ENCODE assay signal across 7 mouse cellular contexts in genomic region chr19:34662067-34662507, GRCm38 (mm10). TPM values are rescaled to one million over a fixed set of nuclear protein-coding genes. Genes with fewer than 3 reads are reported as not detected.
DNase-seq lines count a peak whose midpoint lies in the region; ATAC-seq lines count a peak whose summit lies in the region.

No protein-coding gene starts in this region.

- 18% methylated on average over 13 of the region's 13 CpGs for WGBS in hindbrain, embryonic 11.5 days

- peak overlapping the region; percentile 16; the same call in 1 of the 2 replicates for H3K4me3 ChIP-seq in hindbrain, embryonic 11.5 days (ENCODE audit: low read depth, low read length)

- H3K9ac ChIP-seq in hindbrain, embryonic 11.5 days (ENCODE audit: low read depth, low read length): no peak overlapping the region

- H3K27ac ChIP-seq in hindbrain, embryonic 11.5 days (ENCODE audit: low read depth, low read length): no peak overlapping the region

- peak; percentile 91 for ATAC-seq in hindbrain, embryonic 11.5 days (ENCODE audit: low FRiP score)

- H3K4me2 ChIP-seq in hindbrain, embryonic 11.5 days (replicated peaks; ENCODE audit: low read depth, low read length): peak overlapping the region; percentile 44

- no peaks in the 10 kb centered on the region for H3K9me3 ChIP-seq in hindbrain, embryonic 11.5 days (ENCODE audit: control insufficient read depth, low read length)

- H3K4me1 ChIP-seq in hindbrain, embryonic 11.5 days (replicated peaks; ENCODE audit: control insufficient read depth, insufficient read depth, low read length): no peaks in the 10 kb centered on the region

- peak; percentile 91 for DNase-seq in ZHBTc4 (ENCODE audit: low read depth, low spot score)
- DNase-seq in cerebellum, postnatal 10 days: peak; percentile 69 to 77
- peak; percentile 9 to 30 for DNase-seq in frontal cortex, postnatal 10 days (ENCODE audit: low spot score in 2 of 2)
- DNase-seq in hindbrain, embryonic 11.5 days (ENCODE audit: low spot score): peak; percentile 76
- DNase-seq in layer of hippocampus, adult 9-11 months: peak; percentile 53
- DNase-seq in lung, postnatal 14 days: peak; percentile 59
- DNase-seq in retina, postnatal 1 day: peak; percentile 85

- no peaks in the 10 kb centered on the region for H3K27me3 ChIP-seq in hindbrain, embryonic 11.5 days (ENCODE audit: control insufficient read depth, insufficient read depth, low read length)

- H3K36me3 ChIP-seq in hindbrain, embryonic 11.5 days (ENCODE audit: control insufficient read depth, insufficient read depth, low read length): no peaks in the 10 kb centered on the region

RNA-seq across cellular contexts. Expression of gene Ifit1, which starts 21.4 kb away (rescaled TPM):
- 0.08 and 0.36 TPM in 2 replicates for polyA plus RNA-seq in hindbrain, embryonic 11.5 days (2014; fragmentation: Nextera tagmentation; extraction: Ambion mirVana)

RNA-seq across cellular contexts. Expression of gene Ifit1bl2, which starts 21.5 kb away (rescaled TPM):
- 0.07 and 0.19 TPM in 2 replicates for polyA plus RNA-seq in hindbrain, embryonic 11.5 days (2014; fragmentation: Nextera tagmentation; extraction: Ambion mirVana)

RNA-seq across cellular contexts. Expression of gene Ifit3b, which starts 54.3 kb away (rescaled TPM):
- 0.28 TPM in 1 of 2 replicates, not detected in the other for polyA plus RNA-seq in hindbrain, embryonic 11.5 days (2014; fragmentation: Nextera tagmentation; extraction: Ambion mirVana)

Comparison
In these comparisons a context has a peak if more than half of its experiments do, and no peak if none do; other contexts are left out.
1. DNase-seq: peak in every context shown above with its lines; median percentile 91 in ZHBTc4; 85 in retina, postnatal 1 day; 76 in hindbrain, embryonic 11.5 days; 73 in cerebellum, postnatal 10 days; 59 in lung, postnatal 14 days; 53 in layer of hippocampus, adult 9-11 months; 20 in frontal cortex, postnatal 10 days.